Mouse (Mus musculus): ENCODE measurements around the gene Ap1g2. TPM values are rescaled to one million over a fixed set of nuclear protein-coding genes. Genes with fewer than 3 reads are reported as not detected.

Gene Ap1g2
- polyA plus RNA-seq, 1 experiment from 2014 or later = 16.3 TPM

GRCm38 (mm10) chr14:55096573-55097087 is 9.8 kb downstream of the Ap1g2 start:
- no peaks in the 10 kb centered on the region for H3K9me3 ChIP-seq (replicated peaks)
- no peaks in the 10 kb centered on the region for H3K27me3 ChIP-seq
- WGBS (ENCODE audit: insufficient replicate concordance) = 71% methylated on average over 9 of the region's 9 CpGs
- H3K4me3 ChIP-seq (replicated peaks) = no peak overlapping the region
- H3K4me1 ChIP-seq (replicated peaks) = peaks cover 51% of the 10 kb centered on the region
- peaks cover 24% of the 10 kb centered on the region for H3K36me3 ChIP-seq (replicated peaks)
- no peak overlapping the region for H3K9ac ChIP-seq
- H3K27ac ChIP-seq (replicated peaks) = no peak overlapping the region
- no peak overlapping the region for H3K4me2 ChIP-seq
- ATAC-seq (ENCODE audit: insufficient read depth) = no peak

GRCm38 (mm10) chr14:55095671-55096070 is 10.7 kb downstream of the Ap1g2 start:
- H3K4me1 ChIP-seq (replicated peaks) = peaks cover 61% of the 10 kb centered on the region
- 50% methylated on average over 12 of the region's 12 CpGs for WGBS (ENCODE audit: insufficient replicate concordance)
- peaks cover 18% of the 10 kb centered on the region for H3K36me3 ChIP-seq (replicated peaks)
- H3K9me3 ChIP-seq (replicated peaks) = no peaks in the 10 kb centered on the region
- peak overlapping the region; percentile 75 for H3K4me2 ChIP-seq
- 0 out of 2 replicates have a peak overlapping the region, but pooled peaks have one; percentile 74 for H3K9ac ChIP-seq
- 0 out of 2 replicates have a peak, but pooled peaks cover 4% of the 10 kb centered on the region for H3K27me3 ChIP-seq
- H3K4me3 ChIP-seq (replicated peaks) = peak overlapping the region; percentile 83
- peak overlapping the region; percentile 76 for H3K27ac ChIP-seq (replicated peaks)
- no peak for ATAC-seq (ENCODE audit: insufficient read depth)

DNA sequence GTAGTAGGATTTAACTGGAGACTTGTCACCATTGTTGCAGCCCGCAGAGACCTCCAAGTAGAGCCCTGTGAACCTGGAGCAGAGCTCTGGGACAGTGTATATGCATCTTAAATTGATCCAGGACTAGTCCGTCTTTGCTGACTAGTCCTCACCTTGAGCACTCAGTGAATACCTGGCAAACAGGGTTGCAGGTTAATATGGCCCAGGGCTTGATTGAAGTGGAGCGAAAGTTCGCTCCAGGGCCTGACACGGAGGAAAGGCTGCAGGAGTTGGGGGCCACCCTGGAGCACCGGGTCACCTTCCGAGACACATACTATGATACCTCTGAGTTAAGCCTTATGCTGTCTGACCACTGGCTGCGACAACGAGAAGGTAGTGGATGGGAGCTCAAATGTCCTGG is 11.1 kb downstream of the Ap1g2 start:
- Histone ChIP-seq H3K9ac (peak overlapping the region; percentile 74), H3K4me3 (replicated peaks) (peak overlapping the region; percentile 83), H3K27ac (replicated peaks) (peak overlapping the region; percentile 76), H3K27me3 (0 out of 2 replicates have a peak, but pooled peaks cover 4% of the 10 kb centered on the region), H3K36me3 (replicated peaks) (peaks cover 15% of the 10 kb centered on the region), H3K4me1 (replicated peaks) (peaks cover 61% of the 10 kb centered on the region), H3K4me2 (peak overlapping the region; percentile 75), H3K9me3 (replicated peaks) (no peaks in the 10 kb centered on the region)
- peak; percentile 3; the same call in 1 of the 2 replicates for ATAC-seq (ENCODE audit: insufficient read depth)
- WGBS (ENCODE audit: insufficient replicate concordance) = 49% methylated on average over 9 of the region's 9 CpGs

- ATAC-seq (ENCODE audit: insufficient read depth) = peak; percentile 49
- peaks cover 14% of the 10 kb centered on the region for H3K36me3 ChIP-seq (replicated peaks)
- H3K27ac ChIP-seq (replicated peaks) = peak within 1 kb of the TSS; percentile 76
- H3K4me3 ChIP-seq (replicated peaks) = peak within 1 kb of the TSS; percentile 83
- H3K4me2 ChIP-seq = peak within 1 kb of the TSS; percentile 75
- WGBS (ENCODE audit: insufficient replicate concordance) = 2% methylated on average over 30 of the region's 30 CpGs
- peaks cover 61% of the 10 kb centered on the region for H3K4me1 ChIP-seq (replicated peaks)
- peaks cover 4% of the 10 kb centered on the region; the same call in 1 of the 2 replicates for H3K27me3 ChIP-seq
- H3K9ac ChIP-seq = peak within 1 kb of the TSS; percentile 74
- no peaks in the 10 kb centered on the region for H3K9me3 ChIP-seq (replicated peaks)
Measured at GRCm38 (mm10) chr14:55094704-55095231, 11.6 kb downstream of the Ap1g2 start, which contains the start of gene Thtpa. Gene Thtpa (plus strand): TSS chr14:55094784.

DNA sequence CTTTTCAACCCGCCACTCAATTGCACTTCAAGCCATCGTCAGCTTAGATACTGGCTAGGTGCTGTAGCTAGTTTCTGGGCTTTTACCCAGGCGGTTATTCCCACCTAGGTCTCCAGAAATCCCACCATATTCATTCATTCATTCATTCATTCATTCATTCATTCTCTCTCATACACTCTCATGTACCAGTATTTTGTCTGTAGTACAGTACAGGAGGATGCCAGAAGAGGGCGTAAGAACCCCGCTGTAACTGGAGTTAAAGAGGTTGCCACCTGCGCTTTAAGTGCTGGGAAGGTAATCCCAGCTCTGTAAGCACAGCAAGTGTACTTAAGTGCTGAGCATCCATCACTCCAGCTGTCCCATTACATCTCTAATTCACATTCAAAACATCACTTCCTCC is 12.5 kb downstream of the Ap1g2 start:
- ATAC-seq (ENCODE audit: insufficient read depth) = no peak
- Histone ChIP-seq H3K9ac (no peak overlapping the region), H3K4me1 (replicated peaks) (peaks cover 66% of the 10 kb centered on the region), H3K27ac (replicated peaks) (no peak overlapping the region), H3K4me2 (peak overlapping the region; percentile 75), H3K9me3 (replicated peaks) (no peaks in the 10 kb centered on the region), H3K36me3 (replicated peaks) (peaks cover 8% of the 10 kb centered on the region), H3K4me3 (replicated peaks) (peak overlapping the region; percentile 83), H3K27me3 (peaks cover 10% of the 10 kb centered on the region)
- 42% methylated on average over 6 of the region's 6 CpGs for WGBS (ENCODE audit: insufficient replicate concordance)

- Histone ChIP-seq H3K27ac (replicated peaks) (peak within 1 kb of the TSS; percentile 65), H3K4me3 (replicated peaks) (peak within 1 kb of the TSS; percentile 73), H3K9ac (peak within 1 kb of the TSS; percentile 59), H3K4me1 (replicated peaks) (peaks cover 58% of the 10 kb centered on the region), H3K36me3 (replicated peaks) (no peaks in the 10 kb centered on the region), H3K27me3 (peaks cover 14% of the 10 kb centered on the region), H3K4me2 (peak within 1 kb of the TSS; percentile 89), H3K9me3 (replicated peaks) (no peaks in the 10 kb centered on the region)
- peak; percentile 92 for ATAC-seq (ENCODE audit: insufficient read depth)
- under 1% methylated on average over 34 of the region's 34 CpGs for WGBS (ENCODE audit: insufficient replicate concordance)
Measured at GRCm38 (mm10) chr14:55092011-55092577, 14.3 kb downstream of the Ap1g2 start, which contains the start of gene Zfhx2. Gene Zfhx2 (minus strand): TSS chr14:55092324.

- 10% methylated on average over 34 of the region's 34 CpGs for WGBS (ENCODE audit: insufficient replicate concordance)
- peak overlapping the region; percentile 73 for H3K4me3 ChIP-seq (replicated peaks)
- no peaks in the 10 kb centered on the region for H3K9me3 ChIP-seq (replicated peaks)
- H3K4me2 ChIP-seq = peak overlapping the region; percentile 89
- ATAC-seq (ENCODE audit: insufficient read depth) = no peak
- peaks cover 14% of the 10 kb centered on the region for H3K27me3 ChIP-seq
- no peaks in the 10 kb centered on the region for H3K36me3 ChIP-seq (replicated peaks)
- H3K27ac ChIP-seq (replicated peaks) = peak overlapping the region; percentile 65
- H3K4me1 ChIP-seq (replicated peaks) = peaks cover 53% of the 10 kb centered on the region
- peak overlapping the region; percentile 59 for H3K9ac ChIP-seq
Measured at GRCm38 (mm10) chr14:55091209-55091865, 15.1 kb downstream of the Ap1g2 start.

- H3K36me3 ChIP-seq (replicated peaks) = no peaks in the 10 kb centered on the region
- H3K9me3 ChIP-seq (replicated peaks) = no peaks in the 10 kb centered on the region
- no peak overlapping the region for H3K9ac ChIP-seq
- WGBS (ENCODE audit: insufficient replicate concordance) = 56% methylated on average over 13 of the region's 13 CpGs
- H3K4me1 ChIP-seq (replicated peaks) = peaks cover 51% of the 10 kb centered on the region
- H3K27me3 ChIP-seq = peaks cover 14% of the 10 kb centered on the region
- no peak overlapping the region; the same call in 1 of the 2 replicates for H3K4me2 ChIP-seq
- ATAC-seq (ENCODE audit: insufficient read depth) = no peak
- H3K27ac ChIP-seq (replicated peaks) = no peak overlapping the region
- H3K4me3 ChIP-seq (replicated peaks) = no peak overlapping the region
Measured at GRCm38 (mm10) chr14:55089199-55089947, 17.0 kb downstream of the Ap1g2 start.

DNA sequence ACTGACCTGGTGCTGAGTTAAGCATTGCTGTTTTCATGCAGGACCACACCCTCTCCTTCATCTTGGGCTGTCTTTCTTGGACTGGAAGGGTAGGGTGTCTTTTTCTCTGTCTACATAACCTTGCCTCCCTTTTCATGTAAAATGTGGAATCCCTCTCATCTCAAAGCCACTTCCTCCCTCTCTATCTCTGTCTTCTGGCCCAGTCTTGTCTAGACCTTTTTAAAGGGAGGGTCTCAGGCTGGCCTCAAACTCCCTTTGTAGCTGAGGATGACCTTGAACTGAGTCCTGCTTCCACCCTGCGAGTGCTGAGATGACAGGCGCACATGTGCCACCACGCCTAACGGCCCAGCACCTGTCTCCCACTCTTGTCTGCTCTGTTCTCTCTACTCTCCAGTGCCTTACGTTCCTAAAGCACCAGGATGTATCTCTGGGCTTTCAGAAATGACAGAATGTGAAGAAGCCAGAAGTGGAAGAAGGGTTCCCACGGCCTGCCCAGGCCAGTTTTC is 20.3 kb downstream of the Ap1g2 start:
- no peak for ATAC-seq (ENCODE audit: insufficient read depth)
- no peak overlapping the region for H3K9ac ChIP-seq
- H3K36me3 ChIP-seq (replicated peaks) = no peaks in the 10 kb centered on the region
- H3K4me2 ChIP-seq = no peak overlapping the region
- no peak overlapping the region for H3K4me3 ChIP-seq (replicated peaks)
- WGBS (ENCODE audit: insufficient replicate concordance) = 71% methylated on average over 6 of the region's 6 CpGs
- H3K4me1 ChIP-seq (replicated peaks) = peaks cover 21% of the 10 kb centered on the region
- H3K27ac ChIP-seq (replicated peaks) = no peak overlapping the region
- H3K9me3 ChIP-seq (replicated peaks) = no peaks in the 10 kb centered on the region
- H3K27me3 ChIP-seq = peaks cover 14% of the 10 kb centered on the region

GRCm38 (mm10) chr14:55085324-55086008 is 20.9 kb downstream of the Ap1g2 start:
- ATAC-seq (ENCODE audit: insufficient read depth) = peak; percentile 28; the same call in 1 of the 2 replicates
- no peak overlapping the region for H3K4me2 ChIP-seq
- H3K27ac ChIP-seq (replicated peaks) = no peak overlapping the region
- no peaks in the 10 kb centered on the region for H3K36me3 ChIP-seq (replicated peaks)
- H3K4me3 ChIP-seq (replicated peaks) = no peak overlapping the region
- peaks cover 17% of the 10 kb centered on the region for H3K4me1 ChIP-seq (replicated peaks)
- no peaks in the 10 kb centered on the region for H3K9me3 ChIP-seq (replicated peaks)
- WGBS (ENCODE audit: insufficient replicate concordance) = 59% methylated on average over 9 of the region's 9 CpGs
- no peak overlapping the region for H3K9ac ChIP-seq
- H3K27me3 ChIP-seq = peaks cover 10% of the 10 kb centered on the region
